Mouse (Mus musculus): Measurements from ENCODE around the gene Wnt5b.

- TF ChIP-seq USF1 (IDR thresholded peaks at IDR 0.05; ENCODE audit: low read depth) (no peak), CTCF (IDR thresholded peaks at IDR 0.05; ENCODE audit: control insufficient read depth, insufficient read depth, insufficient read length) (no peak), CEBPB (IDR thresholded peaks at IDR 0.05; ENCODE audit: low read depth) (no peak)
Observed at GRCm38 (mm10) chr6:119479343-119479875, 64.7 kb downstream of the Wnt5b start, which contains the start of gene Fbxl14.

Measured in C2C12 (cell line).